Mouse (Mus musculus) right cerebral cortex, adult 2 months (tissue): ENCODE measurements around the gene Nop56.

Experiments
- DNase-seq, 2 experiments: peaks; one replicate each; pipeline ENCODE4 v3.0.0; 2021 to 2022; ENCODE audit warnings: low spot score in 2 of 2

Gene Nop56

GRCm38 (mm10) chr2:130295331-130296133, 21.3 kb downstream of the Nop56 start:
- DNase-seq, result peak in 1 of 2 experiments; percentile 45

GRCm38 (mm10) chr2:130296134-130296745, 22.0 kb downstream of the Nop56 start:
- no peak for DNase-seq

- DNase-seq, result no peak
Observed at GRCm38 (mm10) chr2:130297580-130297979, 23.4 kb downstream of the Nop56 start.

- no peak for DNase-seq
Observed at GRCm38 (mm10) chr2:130303014-130303413, 28.8 kb downstream of the Nop56 start.

GRCm38 (mm10) chr2:130327057-130327456, 52.8 kb downstream of the Nop56 start:
- DNase-seq, result no peak
